Comparison of ENCODE assay signal across 20 mouse cellular contexts in the genomic region with DNA sequence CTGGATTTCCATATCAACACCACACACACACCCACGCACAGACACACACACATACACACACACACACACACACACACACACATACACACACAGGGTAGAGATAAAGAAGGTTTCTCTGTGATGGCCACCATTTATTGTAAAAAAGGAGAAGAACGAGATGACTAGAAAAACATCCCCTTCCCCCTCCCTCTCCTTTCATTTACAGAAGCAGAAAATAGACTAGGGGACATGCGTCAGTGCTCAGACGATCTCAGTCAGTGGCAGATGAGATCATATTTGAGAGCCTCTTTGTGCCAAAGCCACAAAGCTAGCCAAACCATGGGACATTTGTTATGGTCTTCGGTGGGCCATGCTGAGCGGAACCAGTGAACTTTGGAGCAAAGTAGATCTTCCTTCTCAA.
DNase-seq lines count a peak whose midpoint lies in the region; ATAC-seq lines count a peak whose summit lies in the region.
"Had no signal": no experiment of that assay in that cellular context is flagged by ENCODE, and none has a peak within 500 bp of the region (broad histone marks: within the 10 kb centered on the region; RNA-seq: fewer than 3 reads in every experiment).

No protein-coding gene starts in this region.

- peak; percentile 35; the same call in 1 of the 2 replicates for ATAC-seq in frontal cortex, adult (ENCODE audit: low TSS enrichment)
- ATAC-seq in heart, embryonic 15.5 days (replicated peaks; ENCODE audit: insufficient number of reproducible peaks, insufficient read depth, low FRiP score, low read depth), result no peak
- ATAC-seq in heart, embryonic 12.5 days (ENCODE audit: insufficient number of reproducible peaks, low FRiP score), result no peak
- no peak for ATAC-seq in megakaryocyte, adult 5-6 weeks (ENCODE audit: poor library complexity, severe bottlenecking)
- ATAC-seq: forebrain, embryonic 14.5 days had no signal

- 61% methylated on average over 6 of the region's 6 CpGs for WGBS in heart, embryonic 15.5 days
- WGBS in heart, embryonic 12.5 days, result 63% methylated on average over 6 of the region's 6 CpGs

- H3K27me3 ChIP-seq in heart, embryonic 15.5 days, result no peaks in the 10 kb centered on the region
- H3K27me3 ChIP-seq in heart, embryonic 12.5 days (replicated peaks), result no peaks in the 10 kb centered on the region
- H3K27me3 ChIP-seq: embryonic facial prominence, embryonic 13.5 days; limb, embryonic 13.5 days; liver, embryonic 13.5 days; lung, embryonic 15.5 days; midbrain, embryonic 12.5 days; neural tube, embryonic 13.5 days had no signal

- no peak for DNase-seq in frontal cortex, adult 2 months (ENCODE audit: extremely low spot score in 1 of 2, low spot score in 1 of 2)
- peak; percentile 12 for DNase-seq in 3134 (ENCODE audit: extremely low read depth, insufficient read length, low spot score)
- DNase-seq in brain, adult 2 months (ENCODE audit: low read depth, low spot score), result peak; percentile 56
- DNase-seq in kidney, postnatal 4 days, result no peak
- DNase-seq: adrenal gland, adult 8-10 months; cerebellum, adult 11-12 months; cerebellum, postnatal 14 days; kidney, adult 2 months; kidney, postnatal 25 days; liver, embryonic 13.5 days had no signal

- H3K4me1 ChIP-seq in heart, embryonic 15.5 days (replicated peaks), result peaks cover 36% of the 10 kb centered on the region
- peaks cover 42% of the 10 kb centered on the region for H3K4me1 ChIP-seq in heart, embryonic 12.5 days (replicated peaks)
- H3K4me1 ChIP-seq: liver, embryonic 13.5 days; lung, embryonic 15.5 days; midbrain, embryonic 12.5 days; neural tube, embryonic 13.5 days had no signal

- 0 out of 2 replicates have a peak overlapping the region, but pooled peaks have one; percentile 34 for H3K27ac ChIP-seq in heart, embryonic 15.5 days
- no peak overlapping the region for H3K27ac ChIP-seq in heart, embryonic 12.5 days (ENCODE audit: poor library complexity, severe bottlenecking)
- H3K27ac ChIP-seq: embryonic facial prominence, embryonic 13.5 days; limb, embryonic 13.5 days; liver, embryonic 13.5 days; lung, embryonic 15.5 days; midbrain, embryonic 12.5 days; neural tube, embryonic 13.5 days had no signal

- H3K4me2 ChIP-seq in heart, embryonic 15.5 days, result no peak overlapping the region
- no peak overlapping the region for H3K4me2 ChIP-seq in heart, embryonic 12.5 days
- H3K4me2 ChIP-seq: embryonic facial prominence, embryonic 13.5 days; limb, embryonic 13.5 days; liver, embryonic 13.5 days; lung, embryonic 15.5 days; midbrain, embryonic 12.5 days; neural tube, embryonic 13.5 days had no signal

- no peaks in the 10 kb centered on the region for H3K9me3 ChIP-seq in heart, embryonic 15.5 days (replicated peaks)
- no peaks in the 10 kb centered on the region for H3K9me3 ChIP-seq in heart, embryonic 12.5 days (replicated peaks)
- H3K9me3 ChIP-seq: embryonic facial prominence, embryonic 13.5 days; limb, embryonic 13.5 days; liver, embryonic 13.5 days; lung, embryonic 15.5 days; midbrain, embryonic 12.5 days; neural tube, embryonic 13.5 days had no signal

- H3K4me3 ChIP-seq in heart, embryonic 15.5 days, result no peak overlapping the region
- no peak overlapping the region for H3K4me3 ChIP-seq in heart, embryonic 12.5 days
- H3K4me3 ChIP-seq: embryonic facial prominence, embryonic 13.5 days; limb, embryonic 13.5 days; liver, embryonic 13.5 days; lung, embryonic 15.5 days; midbrain, embryonic 12.5 days; neural tube, embryonic 13.5 days had no signal

- H3K9ac ChIP-seq in heart, embryonic 15.5 days, result no peak overlapping the region
- no peak overlapping the region for H3K9ac ChIP-seq in heart, embryonic 12.5 days
- H3K9ac ChIP-seq: embryonic facial prominence, embryonic 13.5 days; limb, embryonic 13.5 days; liver, embryonic 13.5 days; lung, embryonic 15.5 days; midbrain, embryonic 12.5 days; neural tube, embryonic 13.5 days had no signal

- H3K36me3 ChIP-seq in heart, embryonic 15.5 days, result no peaks in the 10 kb centered on the region; the same call in 1 of the 2 replicates
- peaks cover 12% of the 10 kb centered on the region for H3K36me3 ChIP-seq in heart, embryonic 12.5 days
- H3K36me3 ChIP-seq: embryonic facial prominence, embryonic 13.5 days; liver, embryonic 13.5 days had no signal

Comparison
In these comparisons a context has a peak if more than half of its experiments do, and no peak if none do; other contexts are left out.
1. DNase-seq: peak in 3134 (single experiment) and brain, adult 2 months (single experiment); none in frontal cortex, adult 2 months (0 of 2) and kidney, postnatal 4 days (0 of 2).